Mouse (Mus musculus) lung, adult 2 months (tissue): ENCODE results near the gene Clca4a. TPM values are rescaled to one million over a fixed set of nuclear protein-coding genes. Genes with fewer than 3 reads are reported as not detected.
"Not testable (repeated sequence)": the region's sequence is repeated elsewhere in the genome, so short reads cannot be mapped to it uniquely, and the experiment has no call there.

ENCODE experiments used
- DNase-seq: peaks from one replicate; pipeline ENCODE4 v3.0.0; 2022
- H3K4me1 ChIP-seq: fragments of 200-500 bp; 2 replicates; pipeline ENCODE4 v1.6.1; 2011; ENCODE audit warnings: low read length; ENCODE audit not compliant: control insufficient read depth, insufficient read depth
- H3K4me3 ChIP-seq: fragments of 200-500 bp; replicated peaks from 2 replicates; pipeline ENCODE3; 2011; ENCODE audit warnings: low read depth, mild to moderate bottlenecking, control low read depth, low read length; ENCODE audit errors: extremely low read depth
- CTCF ChIP-seq: fragments of 200-500 bp; IDR thresholded peaks from 2 replicates; pipeline ENCODE4 v1.5.1; 2011; ENCODE audit warnings: mild to moderate bottlenecking, low read length, control low read depth; ENCODE audit not compliant: insufficient read depth
- POLR2A ChIP-seq: fragments of 200-500 bp; IDR thresholded peaks from 2 replicates; pipeline ENCODE4 v1.6.1; 2011; ENCODE audit warnings: low read depth, mild to moderate bottlenecking, control low read depth, low read length, borderline replicate concordance; ENCODE audit errors: extremely low read depth
- WGBS: fragments of 180-500 bp; shearing (Covaris S2); methylation state at CpG from one replicate; pipeline ENCODE4 v1.1.7; 2018; 5-methylcytosine and 5-hydroxymethylcytosine counted together
- polyA plus RNA-seq: library from polyadenylated mRNA; depleted of rRNA; stranded (reverse); fragments of >200 nt; gene quantifications from 2 replicates; pipeline ENCODE4 v1.2.3, GENCODE M21; 2012; rRNA removed

The Clca4a gene
- polyA plus RNA-seq, 1 experiment = not detected

DNA sequence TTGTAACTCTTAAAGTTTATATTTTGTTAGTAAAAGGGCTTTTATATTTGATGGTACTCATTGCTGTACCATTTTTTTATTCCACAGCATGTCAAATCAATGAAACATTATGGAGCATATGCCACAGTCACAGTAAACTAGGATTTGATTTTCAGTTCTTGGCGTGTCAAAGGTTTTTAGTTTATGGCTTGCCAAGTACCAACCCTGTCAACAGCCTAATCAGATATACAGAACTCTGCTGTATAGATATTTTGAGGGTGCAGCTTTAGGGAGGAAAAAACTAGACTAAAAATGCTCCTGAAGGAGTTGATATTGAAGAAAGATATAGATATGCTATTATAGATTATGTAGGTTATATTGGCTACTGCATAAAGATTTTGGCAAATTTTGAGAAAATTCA lies 5.1 kb downstream of the Clca4a start:
- TF ChIP-seq CTCF (no peak), POLR2A (no peak)
- no peak overlapping the region for H3K4me3 ChIP-seq
- DNase-seq = no peak
- no peaks in the 10 kb centered on the region for H3K4me1 ChIP-seq
- 73% methylated on average over 1 of the region's 1 CpGs for WGBS

DNA sequence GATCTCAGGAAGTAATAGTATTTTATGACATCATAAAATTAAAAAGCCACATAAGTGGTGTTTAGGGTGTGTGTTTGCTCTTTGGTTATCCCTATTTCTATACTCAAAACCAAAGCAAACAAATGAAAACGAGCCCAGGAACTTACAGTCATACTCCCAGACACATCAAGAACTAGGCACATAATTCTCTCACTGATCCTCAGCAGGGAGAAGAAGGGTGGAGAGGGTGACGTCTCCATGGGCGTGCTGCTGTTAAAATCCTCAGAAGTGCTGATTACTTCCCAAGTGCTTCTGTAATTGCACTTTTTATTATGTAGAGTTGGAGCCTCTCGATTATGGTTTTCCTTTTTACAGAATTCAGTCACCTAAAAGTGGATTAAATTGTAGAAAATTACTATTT lies 8.8 kb downstream of the Clca4a start:
- Histone ChIP-seq H3K4me3 (no peak overlapping the region), H3K4me1 (no peaks in the 10 kb centered on the region)
- DNase-seq = no peak
- WGBS = 52% methylated on average over 4 of the region's 4 CpGs
- no peak for TF ChIP-seq POLR2A
- no peak for TF ChIP-seq CTCF

DNA sequence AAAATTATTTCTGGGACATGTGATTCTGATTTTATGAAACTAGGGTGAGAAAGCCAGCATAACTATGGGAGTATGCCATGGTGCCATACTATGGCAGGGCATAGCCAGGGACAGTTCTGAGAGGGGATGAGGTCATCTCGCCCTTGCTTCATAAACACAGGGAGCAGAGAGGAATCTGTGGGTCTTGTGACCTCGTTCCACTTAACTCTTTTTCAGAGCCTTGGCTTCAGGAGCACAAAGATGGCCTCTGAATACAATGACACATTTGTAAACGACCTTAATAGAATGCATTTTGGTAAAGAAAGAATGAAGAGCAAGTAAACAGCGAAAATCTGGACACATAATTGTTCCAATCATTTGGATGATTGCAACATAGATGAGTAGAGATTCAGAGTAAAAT lies 24.0 kb downstream of the Clca4a start:
- WGBS = 56% methylated on average over 4 of the region's 4 CpGs
- no peak overlapping the region for H3K4me3 ChIP-seq
- DNase-seq = no peak
- no peaks in the 10 kb centered on the region for H3K4me1 ChIP-seq
- TF ChIP-seq POLR2A = no peak
- TF ChIP-seq CTCF = no peak

DNA sequence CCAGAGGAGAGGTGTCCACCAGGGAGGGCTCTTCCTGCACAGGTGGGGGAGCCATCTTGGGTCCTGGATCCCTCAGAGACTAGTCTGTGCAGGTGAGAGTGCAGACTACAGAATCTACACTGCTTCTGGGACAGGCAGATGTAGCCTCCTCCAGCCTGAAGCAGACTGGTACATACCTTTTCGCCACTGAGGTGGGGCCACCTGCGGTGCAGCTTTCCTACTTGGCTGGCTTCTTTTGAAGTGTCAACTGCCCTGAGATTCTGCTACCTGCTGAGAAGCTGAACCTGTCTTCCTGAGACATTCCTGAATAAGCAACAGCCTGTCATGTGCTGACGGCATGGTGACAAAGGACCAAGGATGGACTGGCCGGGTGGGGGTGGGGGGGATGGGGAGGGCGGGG lies 27.5 kb downstream of the Clca4a start:
- not testable (repeated sequence) for DNase-seq, H3K4me3 ChIP-seq, H3K4me1 ChIP-seq
- 41% methylated on average over 5 of the region's 5 CpGs for WGBS

DNA sequence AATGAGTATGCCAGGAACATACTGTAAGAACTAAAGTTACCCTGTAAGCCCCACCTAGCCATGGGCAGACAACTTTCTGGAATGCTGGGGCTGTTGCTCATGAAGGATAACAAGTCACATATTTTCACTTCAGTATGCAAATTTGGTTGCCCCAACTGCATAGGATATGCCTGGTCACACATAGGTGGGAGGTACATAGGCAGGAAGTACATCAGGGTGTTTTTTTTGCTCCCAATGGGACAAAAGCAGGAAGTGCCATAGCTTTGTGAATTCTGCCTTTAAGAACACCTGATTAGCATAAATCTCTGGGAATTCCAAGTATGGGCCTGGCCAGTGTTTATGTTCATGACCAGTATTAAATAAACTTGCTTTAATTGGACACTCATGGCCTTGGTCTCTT lies 41.2 kb downstream of the Clca4a start:
- H3K4me1 ChIP-seq, H3K4me3 ChIP-seq, DNase-seq: not testable (repeated sequence)

DNA sequence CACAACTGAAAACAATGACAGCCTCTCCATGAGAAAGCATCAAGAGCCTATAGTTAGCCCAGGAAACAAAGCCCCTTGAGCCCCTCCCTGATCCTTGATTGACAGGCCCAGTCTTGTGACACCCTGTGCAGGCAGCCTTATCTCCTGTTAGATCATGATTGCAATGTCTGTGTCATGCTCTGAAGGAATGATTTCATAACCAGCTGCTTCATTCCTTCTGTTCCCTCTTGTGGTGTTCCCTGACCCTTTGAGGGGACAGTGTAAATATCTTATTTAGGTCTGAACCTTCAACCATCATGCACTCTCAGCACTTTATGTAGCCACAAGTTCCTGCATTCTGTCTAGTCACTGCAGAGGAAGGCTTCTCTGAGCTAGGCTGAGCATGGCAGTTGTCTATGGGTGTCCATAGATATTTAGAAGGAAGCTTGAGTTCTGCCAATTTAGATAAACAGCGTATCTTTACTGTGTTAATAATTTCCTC lies 41.8 kb downstream of the Clca4a start:
- TF ChIP-seq CTCF = no peak
- TF ChIP-seq POLR2A = no peak
- WGBS = 87% methylated on average over 1 of the region's 1 CpGs
- no peak for DNase-seq
- Histone ChIP-seq H3K4me3 (no peak overlapping the region), H3K4me1 (no peaks in the 10 kb centered on the region)

DNA sequence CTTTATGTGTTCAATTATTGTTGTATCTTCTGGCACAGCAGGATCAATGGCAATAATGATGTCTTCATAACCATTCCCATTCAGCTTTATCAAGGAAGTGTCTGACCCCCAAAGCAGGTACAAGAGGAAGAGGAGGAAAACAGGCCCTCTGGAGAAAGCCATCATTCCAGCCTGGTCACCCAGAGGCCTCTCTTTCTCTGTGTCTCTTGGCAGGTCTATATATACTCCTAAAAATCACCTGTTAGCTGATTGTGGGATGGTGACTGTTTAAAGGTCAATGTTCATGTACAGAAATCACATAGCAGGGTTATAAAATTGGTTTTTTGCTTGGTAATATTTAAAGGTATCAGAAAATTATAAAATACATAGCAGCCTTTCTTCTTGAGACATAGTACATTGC lies 42.5 kb downstream of the Clca4a start, which contains the start of gene Clca4b:
Gene Clca4b, minus strand, starts transcription at position 195 of the 400 bp plus-strand sequence.
- Histone ChIP-seq H3K4me3 (no peak within 1 kb of the TSS), H3K4me1 (no peaks in the 10 kb centered on the region)
- no peak for DNase-seq
- TF ChIP-seq CTCF = no peak

DNA sequence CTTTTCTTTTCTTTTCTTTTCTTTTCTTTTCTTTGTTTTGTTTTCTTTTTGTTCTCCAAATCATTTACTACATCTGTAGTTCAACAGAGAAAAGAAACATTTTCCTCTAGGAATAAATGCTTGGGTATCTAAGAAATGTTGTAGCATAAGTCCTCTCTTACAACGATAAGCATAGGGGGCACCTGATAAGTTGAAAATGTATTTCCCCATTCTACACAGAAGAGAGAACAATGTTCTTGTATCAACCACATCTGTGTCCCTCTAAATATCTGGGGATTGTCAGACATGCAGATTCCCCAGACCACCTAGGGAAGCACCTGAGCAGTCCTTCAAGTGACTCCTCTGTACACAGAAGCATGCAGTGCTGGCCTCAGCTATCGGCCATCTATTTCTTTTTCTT lies 60.8 kb downstream of the Clca4a start:
- no peak for TF ChIP-seq CTCF
- TF ChIP-seq POLR2A = no peak
- DNase-seq = no peak
- no peak overlapping the region for H3K4me3 ChIP-seq
- H3K4me1 ChIP-seq = no peaks in the 10 kb centered on the region
- WGBS = 88% methylated on average over 2 of the region's 2 CpGs

Other genes starting within 250 kb of the Clca4a start
- gene Clca3a1, start 214.1 kb downstream of the Clca4a start, polyA plus RNA-seq = 0.63 and 0.80 TPM in 2 replicates
- 0.32 TPM in 1 of 2 replicates, not detected in the other for gene Clca3a2, start 155.6 kb downstream of the Clca4a start, polyA plus RNA-seq
- gene Clca3b, start 125.7 kb downstream of the Clca4a start, polyA plus RNA-seq = 0.05 and 0.25 TPM in 2 replicates
- gene Clca4b, start 42.5 kb downstream of the Clca4a start, polyA plus RNA-seq = not detected in 2 replicates
- gene Clca1, start 57.7 kb upstream of the Clca4a start, polyA plus RNA-seq = 0.53 and 2.9 TPM in 2 replicates
- 0.08 and 0.91 TPM in 2 replicates for gene Clca2, start 124.4 kb upstream of the Clca4a start, polyA plus RNA-seq
- gene Odf2l, start 143.5 kb upstream of the Clca4a start, polyA plus RNA-seq = 1.8 and 2.6 TPM in 2 replicates